Mouse (Mus musculus) T-cell, adult 2 months (primary cell): ENCODE measurements around the gene Krt90.
"Not testable (repeated sequence)": the region's sequence is repeated elsewhere in the genome, so short reads cannot be mapped to it uniquely, and the experiment has no call there.

Source experiments
- DNase-seq: peaks from one replicate; pipeline ENCODE4 v3.0.0; 2022; ENCODE audit warnings: low spot score

Krt90 gene

DNA sequence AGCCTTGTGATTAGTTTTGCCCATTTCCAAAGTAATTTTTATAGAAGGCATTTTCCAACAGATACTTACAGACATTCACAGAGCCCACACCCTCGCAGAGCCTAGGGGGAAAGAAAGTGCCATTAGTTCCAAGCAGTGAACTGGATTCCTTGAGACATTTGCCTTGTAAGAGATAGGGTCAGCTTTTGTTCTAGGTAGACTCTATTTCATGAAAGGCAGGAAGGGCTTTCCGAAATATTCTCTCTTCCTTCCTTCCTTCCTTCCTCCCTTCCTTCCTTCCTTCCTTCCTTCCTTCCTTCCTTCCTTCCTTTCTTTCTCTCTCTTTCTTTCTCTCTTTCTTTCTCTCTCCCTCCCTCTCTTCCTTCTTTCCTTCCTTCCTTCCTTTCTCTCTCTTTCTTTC lies 45.6 kb downstream of the Krt90 start, which contains the start of gene Gm49425:
TSS of gene Gm49425 (minus strand) at position 101 of the 400 bp plus-strand sequence.
- not testable (repeated sequence) for DNase-seq

DNA sequence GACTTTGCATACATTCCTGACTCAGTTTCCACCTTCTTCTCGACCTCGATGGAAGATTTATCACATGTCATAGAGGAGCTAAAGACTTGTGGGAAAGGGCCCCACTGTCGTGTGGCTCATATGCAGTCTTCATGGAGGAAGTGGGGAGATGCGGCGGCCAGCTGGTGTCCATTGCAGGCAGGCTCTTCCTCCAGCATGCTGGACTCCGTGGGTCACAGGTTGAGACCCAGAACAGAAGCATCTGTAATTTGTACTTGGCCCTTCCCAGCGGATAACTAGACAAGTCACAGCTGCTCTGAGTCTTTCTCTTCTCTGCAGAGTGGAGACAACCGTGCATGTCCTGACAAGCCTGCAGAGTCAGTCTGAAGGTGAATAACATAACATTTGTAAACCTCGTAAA lies 54.5 kb downstream of the Krt90 start:
- no peak for DNase-seq

DNA sequence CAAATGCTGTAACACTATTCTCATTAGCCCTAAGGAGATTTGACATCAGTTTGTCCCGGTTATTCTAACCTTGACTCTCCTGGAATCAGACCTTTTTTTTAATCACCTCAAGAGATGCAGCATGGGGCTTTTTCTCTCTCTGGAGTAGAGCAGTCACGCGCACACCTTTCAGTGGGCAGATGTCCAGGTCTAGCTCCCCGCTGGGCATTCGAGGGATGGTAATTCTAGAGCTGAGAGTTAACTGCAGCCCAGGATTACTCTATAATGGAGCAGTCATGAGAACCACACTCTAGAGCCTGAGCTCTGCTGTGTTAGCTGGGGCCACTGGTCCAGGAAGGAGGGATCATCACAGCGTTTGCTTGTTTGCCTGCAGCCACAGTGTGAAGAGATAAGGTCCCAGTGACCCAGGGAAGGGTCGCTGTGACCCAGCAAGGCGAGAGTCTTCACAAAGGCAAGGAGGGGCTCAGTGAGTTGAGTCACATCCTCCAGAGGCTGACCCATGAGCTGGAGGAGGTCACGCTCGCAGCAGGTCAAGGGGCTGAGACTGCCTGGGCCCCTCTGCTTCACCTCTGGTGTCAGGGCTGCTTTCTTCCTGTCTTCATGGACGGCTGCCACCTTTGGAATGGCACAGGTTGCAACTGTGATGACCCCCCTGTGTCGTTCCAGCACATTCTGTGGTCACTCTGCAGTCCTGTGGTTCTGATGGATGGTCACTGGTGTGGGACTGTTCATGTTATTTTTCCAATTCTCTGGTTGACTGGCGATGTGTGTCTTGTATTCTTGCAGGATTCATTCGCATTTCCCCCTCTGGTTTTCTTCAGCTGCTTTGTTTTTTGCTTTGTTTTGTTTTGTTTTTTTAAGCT lies 55.6 kb downstream of the Krt90 start:
- DNase-seq, result no peak
